Mouse (Mus musculus) retina, embryonic 14.5 days (tissue): Measurements from ENCODE around the gene Olfml1.

ENCODE experiments used
- DNase-seq: peaks from one replicate; pipeline ENCODE4 v3.0.0-alpha.2; 2015; ENCODE audit warnings: low spot score

Gene Olfml1

DNA sequence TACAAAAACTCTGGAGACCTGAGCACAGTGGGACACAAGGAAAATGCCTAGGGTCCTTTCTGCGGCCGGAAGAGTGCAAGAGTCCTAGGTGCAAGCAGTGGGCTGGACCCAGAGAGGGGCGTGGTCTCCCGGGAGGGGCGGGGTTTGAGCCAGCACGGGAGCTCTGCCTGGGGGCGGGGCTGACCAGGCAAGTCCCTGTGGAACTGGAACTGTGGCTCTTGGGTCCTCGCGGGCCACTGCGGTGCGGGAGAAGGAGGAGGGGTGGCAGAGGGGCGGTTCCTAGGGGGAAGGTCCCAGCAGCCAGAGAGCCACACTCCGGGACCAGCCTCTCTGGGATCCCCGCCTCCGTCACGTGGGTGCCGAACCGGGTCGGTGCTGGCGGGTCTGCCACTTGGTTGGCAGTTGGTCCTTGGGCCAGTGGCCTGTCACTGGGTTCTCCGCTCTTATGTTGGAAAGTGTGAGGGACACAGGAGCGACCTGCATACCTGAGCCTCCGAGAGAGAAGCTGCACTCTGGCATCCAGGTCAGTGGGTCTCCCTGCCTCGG is 27.7 kb downstream of the Olfml1 start, which contains the start of gene Ppfibp2:
Gene Ppfibp2, plus strand, starts transcription at position 351 of the 546 bp plus-strand sequence.
- DNase-seq: peak; percentile 85

DNA sequence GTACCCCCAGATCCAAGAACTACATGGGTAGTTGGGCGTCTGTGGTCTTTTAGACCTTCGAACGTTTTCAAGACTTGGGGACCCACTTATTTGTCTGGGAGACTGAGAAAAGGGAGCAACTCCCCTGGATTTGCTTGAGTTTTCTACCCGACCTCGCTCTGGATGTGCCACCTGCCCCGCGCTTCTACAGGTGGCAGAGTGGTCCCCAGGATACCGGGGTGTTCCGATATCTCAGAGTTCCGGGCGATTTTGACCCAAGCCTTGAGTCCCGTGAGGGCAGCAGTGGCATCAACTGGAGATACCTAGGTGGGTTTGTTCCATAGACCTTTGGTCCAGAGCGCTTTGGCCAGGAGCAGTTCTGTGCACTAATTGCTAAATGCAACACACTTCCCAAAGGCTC is 28.2 kb downstream of the Olfml1 start:
- DNase-seq: no peak

DNA sequence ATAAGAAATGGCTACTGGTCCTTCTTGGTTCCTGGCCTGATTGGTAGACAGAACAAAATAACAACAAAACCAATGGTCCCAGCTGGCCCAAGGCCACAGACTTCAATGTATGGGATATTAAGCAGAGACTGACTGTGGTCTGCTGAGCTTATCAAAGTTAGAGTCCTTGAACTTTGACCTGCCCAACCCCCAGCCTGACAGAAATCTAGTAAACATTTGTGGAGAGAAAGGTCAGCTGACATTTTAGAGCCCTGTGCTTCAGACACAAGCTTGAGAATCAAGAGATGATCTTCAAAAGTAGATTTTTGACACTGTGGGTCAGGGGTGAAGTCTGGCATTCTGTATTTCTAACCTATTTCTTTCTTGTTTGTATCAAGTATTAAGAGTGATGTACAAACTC is 29.5 kb downstream of the Olfml1 start:
- no peak for DNase-seq

DNA sequence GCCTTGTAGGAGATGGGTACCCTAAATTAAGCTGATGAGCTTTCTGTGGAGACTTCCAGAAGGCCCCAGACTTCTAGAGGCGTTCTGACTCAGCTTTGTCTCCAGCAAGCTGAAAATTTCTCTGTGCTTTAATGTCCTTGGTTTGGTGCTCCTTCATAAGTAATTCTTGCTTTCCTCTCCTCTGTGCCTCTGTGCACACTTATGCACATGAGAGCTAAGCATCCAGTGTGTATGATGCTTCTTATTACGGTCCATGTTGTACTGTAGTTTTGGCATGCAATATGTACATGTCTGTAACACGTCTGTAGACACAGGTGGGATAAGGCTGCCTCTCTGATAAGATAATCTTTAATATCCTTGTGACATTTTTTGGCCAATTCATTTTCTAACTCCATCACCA is 30.7 kb downstream of the Olfml1 start:
- DNase-seq: no peak

DNA sequence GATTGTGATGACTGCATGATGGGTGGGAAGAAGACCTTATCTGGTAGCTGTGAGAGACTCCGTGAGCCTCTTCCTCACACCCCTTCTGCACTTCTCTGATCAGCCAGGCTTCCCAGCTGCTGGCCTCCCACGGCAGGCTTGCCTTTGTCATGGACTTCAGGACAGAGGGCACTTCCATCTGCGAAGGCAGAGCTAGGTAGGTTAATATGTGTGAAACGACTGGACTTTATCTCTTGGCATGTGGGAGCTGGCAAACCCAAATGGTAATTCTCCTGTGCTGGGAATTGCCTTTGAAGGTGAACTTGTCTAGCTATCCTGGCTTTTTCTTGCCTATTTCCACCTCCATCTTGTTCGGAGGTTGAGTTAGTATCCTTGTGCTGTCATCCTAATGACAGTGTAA is 33.4 kb downstream of the Olfml1 start:
- DNase-seq: no peak

DNA sequence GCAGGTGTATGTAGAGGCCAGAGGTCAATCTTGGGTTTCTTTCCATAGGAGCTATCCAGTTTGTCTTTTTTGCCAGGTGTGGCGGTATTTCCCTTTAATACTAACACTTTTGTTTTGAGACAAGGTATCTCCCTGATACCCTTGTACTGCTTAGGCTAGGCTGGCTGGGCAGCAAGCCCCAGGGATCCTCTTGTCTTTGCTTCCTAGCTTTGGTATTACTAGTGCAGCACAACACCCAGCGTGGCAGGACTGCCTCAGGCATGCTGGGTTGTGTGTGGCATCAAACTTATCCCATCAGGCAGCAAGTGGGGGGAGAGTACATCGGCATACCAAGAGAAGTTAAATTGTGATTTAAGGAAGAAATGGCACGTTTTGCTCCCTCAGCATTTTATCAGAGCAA is 35.3 kb downstream of the Olfml1 start:
- no peak for DNase-seq

DNA sequence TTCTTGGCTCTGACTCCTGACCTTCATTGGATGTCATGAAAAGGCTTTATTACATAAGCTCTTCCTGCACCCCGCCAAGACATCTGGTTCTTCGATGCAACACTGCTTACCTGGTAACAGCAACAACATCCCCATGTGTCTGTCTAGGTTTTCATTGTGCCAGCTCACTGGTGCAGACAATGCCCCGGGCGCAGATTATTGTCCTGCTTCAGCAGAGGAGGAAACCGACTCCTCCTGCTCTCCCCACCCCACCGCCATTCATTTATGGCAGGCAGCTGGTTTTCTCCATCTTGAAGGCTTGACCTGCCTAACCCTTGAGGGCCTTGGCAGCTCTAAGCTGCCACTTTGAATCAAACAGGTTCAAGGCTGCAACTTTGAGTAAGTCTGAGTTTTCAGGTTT is 35.7 kb downstream of the Olfml1 start:
- DNase-seq: peak; percentile 16

DNA sequence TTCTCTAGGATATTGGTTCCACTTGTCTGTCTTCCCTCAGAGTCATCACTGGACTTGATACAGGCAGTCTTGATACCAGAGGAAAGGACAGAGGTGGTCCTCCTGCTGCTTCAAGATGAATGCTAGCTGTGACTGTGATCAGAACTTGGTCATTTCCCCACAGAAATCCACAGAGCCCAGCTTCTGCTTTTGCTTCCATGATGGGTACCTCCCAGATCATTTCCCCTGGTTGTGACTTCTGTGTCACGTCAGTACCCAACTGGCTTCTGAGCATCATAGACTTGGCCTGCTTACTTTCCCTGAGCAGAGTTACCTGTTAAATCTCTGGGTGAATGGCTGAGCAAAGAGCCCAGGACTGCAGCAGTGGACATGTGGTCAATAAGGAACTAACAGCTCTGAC is 40.5 kb downstream of the Olfml1 start:
- DNase-seq: no peak

DNA sequence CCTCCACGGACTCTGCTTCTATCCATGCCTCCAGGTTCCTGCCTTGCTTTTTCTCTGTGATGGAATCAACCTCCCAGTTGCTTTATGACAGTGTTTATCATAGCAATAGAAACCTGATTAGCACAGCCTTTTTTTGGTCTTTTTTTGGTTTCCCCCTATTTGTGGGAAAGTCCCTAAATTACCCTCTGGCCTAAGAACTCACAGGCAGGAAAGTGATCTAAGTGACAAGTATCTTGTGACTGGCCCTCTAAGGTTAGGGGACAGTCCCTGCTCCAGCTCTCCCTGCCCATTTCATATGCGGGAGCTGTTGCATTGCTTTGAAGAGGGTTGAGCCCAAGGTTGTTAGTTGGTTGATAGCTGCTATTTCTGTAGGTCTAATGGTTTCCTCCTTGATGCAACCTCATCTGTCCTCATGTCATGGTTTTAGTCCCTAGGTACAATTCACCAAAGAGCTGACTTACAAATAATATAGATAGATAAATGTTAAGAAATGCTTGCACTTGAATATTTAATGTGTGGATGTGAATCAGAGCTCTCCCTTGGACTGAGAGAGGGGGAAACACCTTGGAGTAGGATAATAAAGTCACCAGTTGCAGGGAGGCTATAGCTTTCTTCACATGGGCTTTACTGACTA is 42.5 kb downstream of the Olfml1 start:
- no peak for DNase-seq

DNA sequence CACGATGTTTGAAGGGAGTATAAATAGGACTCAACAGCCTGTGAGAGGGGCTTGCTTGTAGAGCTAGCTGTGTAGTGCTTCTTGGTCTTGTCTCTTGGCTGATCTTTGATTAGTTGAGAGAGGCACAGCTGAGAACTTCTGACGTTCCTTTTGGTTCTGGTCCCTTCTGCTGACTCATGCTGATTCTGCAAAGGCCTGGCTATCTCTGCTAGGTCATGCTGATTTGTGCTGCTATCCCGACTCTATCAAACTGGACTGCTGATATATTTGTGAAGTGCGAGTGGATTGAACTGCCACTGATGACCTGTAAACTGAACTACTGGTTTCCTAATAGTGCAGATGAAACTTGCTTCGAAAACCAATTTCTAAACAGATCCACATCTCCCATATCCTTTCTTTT is 43.6 kb downstream of the Olfml1 start:
- DNase-seq: no peak

DNA sequence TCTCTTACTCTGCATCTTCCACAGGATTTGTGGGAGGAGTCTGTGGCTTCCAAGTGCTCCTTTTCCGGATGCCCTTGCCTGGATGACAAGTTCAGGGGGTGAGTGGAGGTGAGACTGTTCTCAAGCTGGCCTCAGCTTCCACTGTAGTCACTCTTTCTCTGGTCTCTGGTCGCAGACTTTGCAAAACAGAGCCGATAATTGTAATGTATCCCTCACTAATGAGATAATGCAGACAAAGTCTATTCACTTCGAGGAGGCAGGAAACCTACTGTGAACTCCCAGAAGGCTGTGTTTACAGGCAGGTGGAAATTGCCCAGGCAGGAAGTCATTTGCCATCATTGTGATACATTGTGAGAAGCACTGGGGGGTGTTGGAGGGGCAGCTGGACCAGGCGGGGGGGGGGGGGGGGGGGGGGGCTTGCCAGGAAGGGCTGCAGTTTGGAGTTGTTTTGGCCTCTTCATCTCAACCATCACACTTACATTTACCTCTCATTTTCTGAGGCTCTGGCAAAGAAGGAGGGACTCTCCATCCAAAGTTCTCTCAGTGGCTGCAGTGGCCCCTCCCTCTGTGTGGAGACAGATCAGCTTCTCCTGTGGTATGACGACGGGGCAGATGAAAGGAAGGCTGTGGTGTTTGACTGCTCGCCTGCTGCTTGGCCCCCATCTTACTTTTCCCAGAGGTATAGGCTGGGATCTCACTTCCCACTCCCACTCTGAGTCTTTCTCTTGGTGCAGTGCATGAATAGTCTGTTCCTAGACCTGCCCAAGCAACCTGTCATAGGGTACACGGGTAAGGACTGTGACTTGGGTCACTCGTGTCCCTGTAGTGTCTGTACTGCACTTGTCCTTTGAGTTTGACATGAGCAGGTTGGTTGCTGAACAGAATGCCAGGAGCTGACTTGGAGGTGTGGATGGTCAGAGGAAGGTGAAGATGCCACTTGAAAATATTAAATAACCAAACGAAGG is 51.1 kb downstream of the Olfml1 start:
- DNase-seq: no peak

DNA sequence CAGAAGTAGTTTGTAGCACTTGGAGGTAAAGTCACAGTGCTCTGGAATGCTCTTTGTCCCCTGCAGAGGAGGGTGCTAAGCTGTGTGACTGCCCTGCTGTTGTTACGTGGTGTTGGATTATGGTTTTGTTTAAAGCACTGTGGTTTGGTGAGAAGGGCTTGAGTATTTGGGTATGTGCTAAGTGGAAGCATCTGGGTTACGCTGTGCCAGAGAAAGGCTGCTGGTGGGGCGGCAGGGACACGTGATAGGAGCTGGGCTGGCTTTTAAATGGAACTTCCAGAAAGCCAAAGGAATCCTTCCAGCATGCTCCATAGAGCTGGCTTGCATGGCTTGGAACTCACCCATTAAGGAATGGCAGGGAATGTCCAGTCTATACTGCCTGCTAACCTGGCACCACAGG is 52.0 kb downstream of the Olfml1 start:
- DNase-seq: no peak

DNA sequence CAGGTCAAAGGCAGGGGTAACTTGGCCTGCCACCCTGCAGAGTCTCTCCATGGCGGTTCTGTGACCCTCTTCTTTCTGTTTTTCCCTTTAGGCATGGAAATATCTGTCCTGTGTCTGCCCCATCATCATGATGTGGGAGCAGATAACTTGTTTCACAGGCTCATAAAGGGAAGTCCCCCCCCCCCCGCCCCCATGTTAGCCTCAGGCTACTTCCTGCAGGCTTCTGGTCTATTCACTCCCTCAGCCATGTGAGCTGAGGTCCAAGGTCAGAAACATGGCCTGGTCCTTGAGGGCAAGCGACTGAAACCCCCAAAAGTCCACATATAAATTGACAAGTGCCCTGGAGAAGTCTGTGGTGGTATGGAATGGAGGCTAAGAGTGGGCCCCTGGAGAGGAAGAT is 52.9 kb downstream of the Olfml1 start:
- DNase-seq: no peak

DNA sequence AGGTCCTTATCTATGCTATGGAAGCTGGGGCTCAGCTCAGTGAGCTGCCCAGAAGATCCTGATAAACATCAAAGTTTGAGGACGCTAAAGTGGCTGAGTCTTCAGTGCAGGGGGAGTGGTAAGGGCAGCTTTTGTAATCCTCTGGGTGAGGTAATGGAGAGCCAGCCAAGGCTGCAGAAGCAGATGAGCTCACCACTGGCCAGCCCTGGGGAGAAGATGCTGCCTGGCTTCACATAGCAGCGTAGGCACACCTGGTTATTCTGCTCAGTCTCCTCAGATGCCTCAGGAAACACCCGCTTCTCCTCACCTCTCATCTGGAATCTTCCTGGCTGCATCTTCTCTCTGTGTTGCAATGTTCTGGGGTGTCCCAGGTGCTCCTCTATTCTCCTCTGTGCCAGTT is 57.2 kb downstream of the Olfml1 start:
- DNase-seq: no peak

DNA sequence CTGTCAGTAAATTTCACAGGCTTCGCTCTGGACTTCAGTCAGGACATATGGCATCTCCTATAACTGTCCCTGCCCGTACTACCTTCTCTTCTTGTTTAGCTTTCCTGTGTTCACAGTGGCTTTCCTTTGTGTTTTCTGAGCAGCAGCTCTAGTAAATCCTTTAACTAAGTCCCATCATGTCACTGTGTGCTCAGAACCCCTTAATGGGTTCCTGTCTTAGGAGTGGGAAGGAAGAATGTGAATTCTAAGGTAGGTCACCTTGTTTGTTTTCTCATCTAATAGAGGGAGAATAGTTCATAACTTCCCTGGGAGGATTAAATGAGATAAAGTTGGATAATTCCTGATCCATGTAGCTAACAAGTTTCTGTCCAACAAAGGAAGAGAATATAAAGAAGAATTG is 57.8 kb downstream of the Olfml1 start, which contains the start of gene 5330417H12Rik:
Gene 5330417H12Rik, minus strand, starts transcription at position 101 of the 400 bp plus-strand sequence.
- no peak for DNase-seq

DNA sequence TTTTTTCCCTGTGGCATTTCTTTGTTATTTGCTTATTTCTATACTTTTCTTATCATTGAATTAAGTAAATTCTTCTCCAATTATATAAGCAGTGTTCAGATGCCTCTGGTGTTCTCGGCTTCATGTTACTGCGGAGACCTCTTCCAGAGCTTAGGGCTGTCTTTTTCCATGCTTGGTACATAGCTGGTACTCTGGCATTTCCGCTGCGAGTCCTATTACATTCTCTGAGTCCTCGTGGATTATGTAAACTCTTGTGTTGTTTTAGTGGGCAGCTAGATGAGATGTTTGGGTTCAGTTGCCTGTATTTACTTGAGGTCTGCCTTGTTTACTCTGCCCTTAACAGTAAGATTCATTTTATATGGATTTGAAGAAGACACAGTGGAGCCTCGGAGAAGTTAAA is 58.5 kb downstream of the Olfml1 start:
- no peak for DNase-seq

DNA sequence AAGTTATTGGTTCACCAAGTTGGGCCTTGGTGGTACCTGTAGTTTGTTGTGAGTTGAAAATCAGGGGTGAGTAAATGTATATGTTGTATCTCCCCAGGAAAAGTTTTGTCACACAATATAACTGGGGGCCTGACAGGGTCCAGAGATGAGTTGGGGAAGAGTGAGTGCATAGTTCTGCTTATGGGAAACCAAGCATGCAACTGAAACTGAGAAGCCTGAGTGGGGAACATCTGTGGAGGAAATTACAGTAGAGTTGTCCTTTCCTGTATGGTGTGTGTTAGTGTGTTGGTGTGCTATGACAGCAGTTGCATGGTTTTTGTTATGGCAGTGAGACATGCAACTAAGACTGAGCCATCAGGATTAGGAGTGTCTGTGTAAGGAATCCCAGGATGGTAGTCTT is 61.1 kb downstream of the Olfml1 start:
- no peak for DNase-seq

DNA sequence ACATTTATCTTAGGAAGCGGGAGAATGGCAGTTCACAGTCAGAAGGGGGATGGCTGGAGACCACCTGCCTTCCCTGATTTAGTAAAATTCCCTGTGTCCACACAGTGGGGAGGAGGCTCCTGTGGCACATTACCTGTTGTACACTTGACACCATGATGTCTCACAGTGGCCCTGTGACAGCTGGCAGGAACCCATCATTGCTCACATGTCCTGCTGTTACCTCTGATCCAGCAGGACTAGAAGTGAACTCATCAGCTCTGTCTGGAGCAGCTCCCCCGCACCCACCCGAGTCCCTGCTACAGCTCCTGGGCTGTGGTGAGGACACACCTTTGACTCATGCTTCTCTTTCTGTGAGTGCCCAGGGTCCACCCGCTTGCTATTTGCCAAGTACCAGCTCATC is 66.0 kb downstream of the Olfml1 start:
- no peak for DNase-seq

DNA sequence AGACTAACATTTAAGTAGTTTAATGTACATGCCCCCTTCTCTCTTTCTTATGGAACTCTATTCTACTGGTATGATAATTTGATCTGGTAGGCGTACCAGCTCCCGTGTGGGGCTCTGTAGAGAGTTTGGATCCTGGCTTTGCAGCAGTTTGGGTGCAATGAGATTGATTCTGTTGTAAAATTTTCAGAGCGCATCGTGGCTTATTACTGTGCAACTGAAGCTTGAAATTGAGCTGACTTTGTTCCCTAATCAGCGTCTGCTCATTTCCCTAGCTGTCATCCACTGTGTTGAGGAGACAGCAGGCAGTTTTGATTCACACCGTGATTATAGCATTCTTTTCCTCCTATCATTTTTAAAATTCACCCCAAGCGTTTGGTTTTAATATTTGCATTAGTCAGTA is 70.2 kb downstream of the Olfml1 start:
- DNase-seq: no peak

DNA sequence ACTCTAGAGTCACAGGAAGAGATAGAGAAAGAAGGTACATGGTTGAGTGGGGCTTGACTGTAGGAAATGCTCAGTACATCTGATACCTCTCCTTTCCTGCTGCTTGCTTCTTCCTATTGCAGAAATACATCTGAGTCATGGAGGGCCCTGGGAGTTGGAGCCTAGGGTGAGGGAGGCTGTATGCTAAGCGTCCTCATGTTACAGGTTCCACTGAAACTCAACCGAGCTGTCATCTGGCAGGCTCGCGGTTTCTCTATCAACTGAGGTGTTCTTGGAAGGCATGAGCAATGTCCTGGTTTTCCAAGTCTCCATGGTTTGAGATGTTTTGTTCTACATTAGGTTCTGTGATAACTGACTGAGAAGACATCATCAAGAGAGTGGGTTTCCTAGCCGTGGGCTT is 70.8 kb downstream of the Olfml1 start:
- DNase-seq: no peak
